Mouse (Mus musculus) heart, embryonic 13.5 days (tissue): Measurements from ENCODE around the gene Rab3a. TPM values are rescaled to one million over a fixed set of nuclear protein-coding genes. Genes with fewer than 3 reads are reported as not detected.
A peak's percentile ranks its signal among the peaks of the same experiment; 100 is the strongest.

Experiments used
- ATAC-seq: fragments of 200-750 bp; cut with Nextera tagmentation; 2 replicates; pipeline ENCODE4 v1.8.0; 2017; ENCODE audit warnings: moderate TSS enrichment; ENCODE audit not compliant: insufficient number of reproducible peaks, low FRiP score, low TSS enrichment; ENCODE audit errors: extremely low read depth
- H3K27ac ChIP-seq: fragments of 300-500 bp; sonication (generic); replicated peaks from 2 replicates; pipeline ENCODE4 v1.5.1; 2015; ENCODE audit warnings: moderate library complexity, mild to moderate bottlenecking, inconsistent platforms
- H3K27me3 ChIP-seq: fragments of 300-500 bp; sonication (generic); replicated peaks from 2 replicates; pipeline ENCODE4 v1.6.1; 2015; ENCODE audit warnings: mild to moderate bottlenecking, inconsistent platforms
- H3K36me3 ChIP-seq: fragments of 300-500 bp; sonication (generic); 2 replicates; pipeline ENCODE4 v1.6.1; 2015; ENCODE audit warnings: mild to moderate bottlenecking, inconsistent platforms
- H3K4me1 ChIP-seq: fragments of 300-500 bp; sonication (generic); 2 replicates; pipeline ENCODE4 v1.6.1; 2015; ENCODE audit warnings: inconsistent platforms
- H3K4me2 ChIP-seq: fragments of 300-500 bp; sonication (generic); 2 replicates; pipeline ENCODE4 v1.6.1; 2015; ENCODE audit warnings: inconsistent platforms, mild to moderate bottlenecking, moderate library complexity
- H3K4me3 ChIP-seq: fragments of 300-500 bp; sonication (generic); 2 replicates; pipeline ENCODE4 v1.5.1; 2015; ENCODE audit warnings: moderate library complexity, mild to moderate bottlenecking, inconsistent platforms
- H3K9ac ChIP-seq: fragments of 300-500 bp; sonication (generic); 2 replicates; pipeline ENCODE4 v1.6.1; 2015; ENCODE audit warnings: inconsistent platforms, mild to moderate bottlenecking, moderate library complexity
- H3K9me3 ChIP-seq: fragments of 300-500 bp; sonication (generic); 2 replicates; pipeline ENCODE4 v1.6.1; 2016; ENCODE audit warnings: inconsistent platforms
- WGBS: fragments of 180-500 bp; shearing (Covaris S2); methylation state at CpG from one replicate; pipeline ENCODE4 v1.1.7; 2015; ENCODE audit warnings: mixed read lengths; 5-methylcytosine and 5-hydroxymethylcytosine counted together
- polyA plus RNA-seq: library from polyadenylated mRNA; unstranded; fragments of >200 nt; fragmentation: Nextera tagmentation; extraction: Ambion mirVana; gene quantifications from 2 replicates; pipeline ENCODE4 v1.2.1, GENCODE M21; 2015

The Rab3a gene
- polyA plus RNA-seq, result 17.4 and 23.2 TPM in 2 replicates

DNA sequence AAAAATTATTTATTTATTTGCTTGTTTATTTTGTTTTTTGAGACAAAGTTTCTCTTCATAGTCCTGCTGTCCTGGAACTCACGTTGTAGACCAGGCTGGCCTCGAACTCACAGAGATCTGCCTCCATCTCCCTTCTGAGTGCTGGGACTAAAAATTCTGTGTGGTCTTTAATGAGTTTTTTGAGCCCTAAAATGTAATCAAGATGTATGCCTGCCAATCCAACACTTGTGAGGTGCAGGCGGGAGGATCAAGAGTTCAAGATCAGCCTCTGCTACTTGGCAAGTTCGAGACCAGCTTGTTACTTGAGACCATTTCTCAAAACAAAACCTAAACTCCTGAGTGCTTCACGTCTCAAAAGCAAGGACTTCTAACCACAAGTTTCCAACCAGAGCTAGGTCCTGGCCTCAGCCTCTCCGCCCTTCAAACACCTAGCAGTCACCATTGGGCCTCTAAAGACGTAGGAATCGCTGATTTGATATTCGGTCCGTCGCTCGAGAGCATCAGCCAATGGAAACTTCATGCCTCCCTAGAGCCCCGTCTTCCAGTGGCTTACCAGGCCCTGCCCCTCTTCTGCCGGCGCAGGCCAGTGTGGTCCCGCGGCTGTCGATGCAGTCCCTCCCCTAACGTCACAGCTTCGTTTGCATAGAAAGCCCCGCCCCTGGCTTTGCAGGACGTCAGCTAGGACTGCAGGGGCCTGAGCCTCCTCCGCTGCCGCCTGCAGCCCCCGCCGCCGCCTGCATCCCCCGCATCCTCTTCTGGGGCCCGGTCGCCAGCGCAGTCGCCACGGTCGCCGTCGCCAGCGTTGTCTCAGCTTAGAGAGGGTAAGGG lies at the start of gene Rab3a:
Gene Rab3a, plus strand, starts transcription at position 637 of the 828 bp plus-strand sequence.
- peaks cover 39% of the 10 kb centered on the region for H3K4me1 ChIP-seq
- peaks cover 30% of the 10 kb centered on the region for H3K36me3 ChIP-seq
- peak; percentile 93 for ATAC-seq
- WGBS, result 8% methylated on average over 37 of the region's 37 CpGs
- H3K4me3 ChIP-seq, result peak within 1 kb of the TSS; percentile 70
- peak within 1 kb of the TSS; percentile 98 for H3K4me2 ChIP-seq
- peak within 1 kb of the TSS; percentile 86 for H3K27ac ChIP-seq
- peaks cover 16% of the 10 kb centered on the region for H3K27me3 ChIP-seq
- no peaks in the 10 kb centered on the region for H3K9me3 ChIP-seq
- peak within 1 kb of the TSS; percentile 89 for H3K9ac ChIP-seq

DNA sequence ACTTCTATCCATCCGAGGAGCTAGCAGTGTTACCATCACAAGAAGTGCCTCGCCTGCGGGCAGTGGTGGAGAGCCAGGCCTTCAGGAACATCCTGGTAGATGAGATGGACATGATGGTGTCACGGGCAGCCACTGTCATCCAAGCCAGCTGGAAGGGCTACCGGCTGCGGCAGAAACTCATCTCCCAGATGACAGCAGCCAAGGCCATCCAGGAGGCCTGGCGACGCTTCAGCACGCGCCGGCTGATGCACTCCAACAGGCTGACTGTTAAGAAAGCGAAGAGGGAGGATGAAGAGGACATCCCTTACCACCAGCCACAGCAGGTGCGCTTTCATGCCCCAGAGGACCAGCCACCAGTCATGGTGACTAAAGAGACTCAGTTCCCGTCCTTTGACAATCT lies 46.2 kb upstream of the Rab3a start:
- Histone ChIP-seq H3K4me3 (no peak overlapping the region), H3K9ac (0 out of 2 replicates have a peak overlapping the region, but pooled peaks have one; percentile 47), H3K27me3 (0 out of 2 replicates have a peak, but pooled peaks cover 8% of the 10 kb centered on the region), H3K9me3 (no peaks in the 10 kb centered on the region), H3K36me3 (peaks cover 4% of the 10 kb centered on the region), H3K4me1 (0 out of 2 replicates have a peak, but pooled peaks cover under 1% of the 10 kb centered on the region), H3K4me2 (no peak overlapping the region), H3K27ac (no peak overlapping the region)
- WGBS, result 78% methylated on average over 14 of the region's 14 CpGs
- ATAC-seq, result no peak

DNA sequence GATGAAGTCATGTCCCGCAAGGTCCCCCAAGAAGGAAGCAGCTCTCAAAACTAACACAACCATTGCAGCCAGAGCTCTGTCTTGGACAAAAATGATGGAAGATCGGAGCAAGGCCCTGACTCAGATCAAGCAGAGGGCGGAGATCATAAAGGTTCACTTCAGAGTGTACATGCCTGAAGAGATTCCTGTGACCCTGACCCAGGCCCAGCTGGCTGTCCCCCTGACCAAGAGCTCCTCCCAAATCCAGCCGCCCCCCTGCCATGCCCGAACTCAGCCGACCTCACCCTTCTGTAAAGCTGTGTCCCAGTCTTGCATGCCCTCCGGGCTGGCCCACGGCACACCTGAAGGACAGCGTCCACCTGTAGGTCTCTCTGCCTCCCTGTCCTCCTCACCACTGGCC lies 44.7 kb upstream of the Rab3a start:
- Histone ChIP-seq H3K4me3 (no peak overlapping the region), H3K4me1 (no peaks in the 10 kb centered on the region), H3K36me3 (no peaks in the 10 kb centered on the region), H3K9me3 (no peaks in the 10 kb centered on the region), H3K27ac (no peak overlapping the region), H3K9ac (no peak overlapping the region), H3K27me3 (0 out of 2 replicates have a peak, but pooled peaks cover 13% of the 10 kb centered on the region), H3K4me2 (no peak overlapping the region)
- WGBS, result 82% methylated on average over 9 of the region's 9 CpGs
- ATAC-seq, result no peak; the same call in 1 of the 2 replicates

DNA sequence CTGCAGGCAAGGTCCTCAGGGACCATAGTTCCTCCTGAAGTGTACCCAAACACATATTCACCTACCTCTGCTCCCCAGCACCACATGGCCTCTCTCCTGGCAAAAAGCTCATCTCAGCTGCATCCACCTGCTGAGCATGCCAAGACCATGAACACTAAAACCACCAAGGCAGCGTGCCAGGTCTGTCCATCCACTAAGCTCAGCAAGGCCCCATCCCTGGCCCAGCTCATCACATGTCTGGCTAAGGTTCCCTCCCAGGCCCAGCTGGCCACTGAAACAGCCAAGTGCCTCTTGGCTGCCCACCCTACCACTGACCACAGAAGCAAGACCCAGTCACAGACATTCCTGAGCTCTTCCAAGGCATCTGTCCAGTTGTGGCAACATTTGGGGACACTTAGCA lies 44.2 kb upstream of the Rab3a start:
- 77% methylated on average over 1 of the region's 1 CpGs for WGBS
- Histone ChIP-seq H3K4me2 (no peak overlapping the region), H3K27me3 (0 out of 2 replicates have a peak, but pooled peaks cover 13% of the 10 kb centered on the region), H3K9ac (no peak overlapping the region), H3K27ac (no peak overlapping the region), H3K36me3 (no peaks in the 10 kb centered on the region), H3K4me3 (no peak overlapping the region), H3K4me1 (no peaks in the 10 kb centered on the region), H3K9me3 (no peaks in the 10 kb centered on the region)
- no peak for ATAC-seq

DNA sequence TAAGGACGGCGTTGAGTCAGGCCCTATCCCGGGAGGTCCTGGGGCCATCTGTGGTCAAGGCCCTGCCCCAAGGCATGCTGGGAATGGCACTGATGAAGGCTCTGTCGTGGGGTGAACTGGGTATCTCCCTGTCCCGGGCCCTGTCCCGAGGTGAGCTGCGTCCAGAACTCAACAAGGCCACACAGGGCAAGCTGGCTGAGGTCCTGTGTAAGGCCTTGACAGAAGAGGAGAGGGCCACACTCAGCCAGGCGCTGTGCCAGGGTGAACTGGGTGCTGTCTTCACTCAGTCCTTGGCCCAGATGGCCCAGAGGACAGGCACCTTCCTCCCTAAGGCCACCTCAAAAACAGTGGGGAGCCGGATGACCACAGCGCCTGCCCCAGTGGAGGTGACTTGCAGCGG lies 43.4 kb upstream of the Rab3a start:
- H3K4me1 ChIP-seq, result no peaks in the 10 kb centered on the region
- 77% methylated on average over 11 of the region's 11 CpGs for WGBS

DNA sequence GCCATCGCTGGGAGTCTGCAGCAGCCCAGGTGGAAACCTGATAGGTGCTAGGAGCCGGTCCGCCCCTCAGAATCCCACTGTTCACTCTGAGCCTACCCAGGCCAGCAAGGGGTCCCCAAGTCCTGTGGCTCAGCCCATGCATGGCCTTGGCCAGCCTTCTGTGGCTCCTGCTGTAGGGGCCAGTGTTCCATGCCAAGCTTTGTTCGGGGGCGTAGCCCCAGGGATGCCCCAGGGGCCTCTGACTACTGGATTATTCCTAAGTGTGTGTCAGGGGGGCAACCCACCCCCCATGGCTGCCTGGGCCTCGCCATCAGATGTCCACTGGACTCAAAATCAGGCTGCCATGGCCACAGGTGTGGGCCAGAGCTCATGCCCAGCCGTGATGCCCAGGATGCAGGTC lies 40.5 kb upstream of the Rab3a start:
- 75% methylated on average over 7 of the region's 7 CpGs for WGBS
- H3K4me2 ChIP-seq, result no peak overlapping the region
- H3K4me3 ChIP-seq, result no peak overlapping the region
- H3K27ac ChIP-seq, result no peak overlapping the region
- no peaks in the 10 kb centered on the region for H3K4me1 ChIP-seq
- H3K36me3 ChIP-seq, result no peaks in the 10 kb centered on the region
- H3K27me3 ChIP-seq, result peaks cover 39% of the 10 kb centered on the region
- H3K9me3 ChIP-seq, result no peaks in the 10 kb centered on the region
- H3K9ac ChIP-seq, result no peak overlapping the region
- ATAC-seq, result no peak

More for the DNA sequence above, 43.4 kb upstream of the Rab3a start:
- Histone ChIP-seq H3K9ac (no peak overlapping the region), H3K27ac (no peak overlapping the region), H3K4me3 (no peak overlapping the region), H3K36me3 (no peaks in the 10 kb centered on the region), H3K4me2 (no peak overlapping the region), H3K27me3 (0 out of 2 replicates have a peak, but pooled peaks cover 13% of the 10 kb centered on the region), H3K9me3 (no peaks in the 10 kb centered on the region)
- no peak for ATAC-seq

DNA sequence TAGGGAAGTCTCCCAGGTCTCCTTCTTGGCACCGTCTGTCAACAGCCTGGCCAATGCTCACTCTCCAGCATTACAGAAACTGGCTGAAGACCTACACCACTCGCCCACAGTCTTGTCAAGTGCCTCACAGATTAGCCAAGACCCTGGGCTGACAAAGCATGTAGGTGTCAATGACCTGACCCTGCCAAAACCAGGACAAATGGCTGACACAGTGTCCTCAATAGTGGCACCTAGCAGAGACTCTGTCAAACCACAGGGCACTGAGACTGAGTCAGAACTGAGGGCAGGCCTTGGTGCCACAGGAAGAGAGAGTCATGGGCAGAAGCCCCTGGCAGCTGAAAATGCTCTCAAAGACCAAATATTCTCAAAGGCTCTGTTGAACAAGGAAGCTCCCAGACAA lies 39.4 kb upstream of the Rab3a start:
- ATAC-seq, result no peak
- H3K9me3 ChIP-seq, result no peaks in the 10 kb centered on the region
- H3K27me3 ChIP-seq, result peaks cover 50% of the 10 kb centered on the region
- H3K4me1 ChIP-seq, result no peaks in the 10 kb centered on the region
- H3K4me3 ChIP-seq, result no peak overlapping the region
- H3K27ac ChIP-seq, result no peak overlapping the region
- no peaks in the 10 kb centered on the region for H3K36me3 ChIP-seq
- WGBS, result 42% methylated on average over 2 of the region's 2 CpGs
- no peak overlapping the region for H3K4me2 ChIP-seq
- H3K9ac ChIP-seq, result no peak overlapping the region

DNA sequence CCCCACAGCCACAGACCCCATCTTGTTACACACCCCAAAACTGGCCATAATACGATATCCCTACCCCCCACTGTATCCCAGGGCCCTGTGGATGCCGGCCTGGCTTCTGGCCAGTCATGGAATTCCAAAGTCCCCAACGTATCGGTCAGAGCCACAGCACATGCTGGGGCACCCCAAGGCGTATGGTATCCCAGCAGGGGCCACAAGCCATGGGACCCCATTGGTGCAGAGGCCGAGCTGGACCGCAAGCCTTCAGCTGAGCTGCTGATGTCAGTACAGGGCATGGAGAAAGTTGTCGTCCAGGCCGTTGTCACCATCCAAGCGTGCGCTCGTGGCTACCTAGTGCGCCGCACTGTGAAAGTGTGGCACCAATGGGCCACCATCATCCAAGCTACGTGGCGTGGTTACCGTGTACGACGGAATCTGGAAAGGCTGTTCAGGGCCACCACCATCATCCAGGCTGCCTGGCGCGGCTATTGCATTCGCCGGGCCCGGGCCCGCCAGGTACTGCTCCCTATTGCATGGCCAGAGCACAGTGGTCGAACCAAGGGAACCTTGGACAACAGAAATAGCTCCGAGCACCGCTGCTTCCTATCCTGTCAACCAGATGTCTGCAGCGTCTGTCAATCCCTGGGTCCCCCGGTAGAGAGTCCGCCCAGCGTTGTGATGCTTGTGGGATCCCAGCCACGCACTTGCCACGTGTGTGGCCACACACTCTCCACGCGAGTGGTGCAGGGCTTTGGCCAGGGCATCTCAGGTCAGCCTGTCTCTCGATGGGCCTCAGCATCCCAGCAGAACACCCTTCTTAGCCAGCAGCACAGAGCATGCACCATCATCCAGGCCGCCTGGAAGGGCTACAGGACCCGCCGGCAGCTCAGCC lies 37.7 kb upstream of the Rab3a start:
- H3K27ac ChIP-seq, result no peak overlapping the region
- WGBS, result 76% methylated on average over 40 of the region's 40 CpGs
- H3K36me3 ChIP-seq, result no peaks in the 10 kb centered on the region
- no peaks in the 10 kb centered on the region for H3K9me3 ChIP-seq
- peaks cover 54% of the 10 kb centered on the region for H3K27me3 ChIP-seq
- no peak overlapping the region for H3K4me2 ChIP-seq
- H3K9ac ChIP-seq, result no peak overlapping the region
- H3K4me1 ChIP-seq, result no peaks in the 10 kb centered on the region
- H3K4me3 ChIP-seq, result no peak overlapping the region
- no peak for ATAC-seq

DNA sequence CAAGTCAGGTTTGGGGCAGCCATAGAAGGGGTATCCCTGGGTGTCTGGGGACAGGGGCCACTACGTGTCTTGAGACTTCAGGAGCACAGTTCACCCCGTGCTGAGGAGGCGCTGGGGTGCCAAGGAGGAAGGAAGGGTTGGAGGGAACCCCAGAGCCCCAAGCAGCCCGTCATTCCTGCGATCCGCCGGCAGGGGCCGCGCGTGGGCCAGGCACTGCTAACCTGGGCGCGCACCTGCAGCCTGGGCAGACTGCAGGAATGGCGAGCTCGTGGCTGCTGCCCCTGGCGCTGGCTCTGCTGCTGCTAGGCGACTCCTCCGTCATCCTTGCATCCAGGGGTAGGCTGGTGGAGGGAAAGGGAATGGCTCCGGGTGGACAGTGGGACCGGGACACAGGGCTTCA lies 36.2 kb upstream of the Rab3a start, which contains the start of gene Gm3336:
Gene Gm3336, plus strand, starts transcription at position 247 of the 400 bp plus-strand sequence.
- WGBS, result 2% methylated on average over 19 of the region's 19 CpGs

DNA sequence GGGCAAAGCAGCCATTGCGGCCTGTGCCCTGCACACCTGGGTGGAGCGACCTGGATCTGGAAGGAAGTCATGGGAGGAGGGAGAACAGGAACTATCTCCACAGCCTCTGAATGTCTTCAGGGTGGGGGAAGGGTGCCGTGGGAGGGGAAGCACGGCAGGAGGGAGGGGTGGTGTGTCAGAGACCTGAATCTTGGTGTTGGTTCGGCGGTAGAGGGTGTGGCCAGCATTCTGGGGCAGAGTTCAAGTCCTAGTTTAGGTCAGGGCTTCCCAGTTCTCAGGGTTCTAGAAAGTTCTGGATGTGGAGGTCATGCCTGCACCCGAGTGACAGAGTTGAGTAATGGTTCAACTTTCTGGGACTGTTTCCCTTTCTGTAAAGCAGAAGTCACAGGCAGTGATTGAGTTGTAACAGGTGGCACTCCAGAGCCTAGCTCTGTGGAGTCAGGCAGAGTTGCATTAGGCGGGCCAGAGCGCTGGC lies 34.6 kb upstream of the Rab3a start:
- Histone ChIP-seq H3K4me2 (no peak overlapping the region), H3K27ac (no peak overlapping the region), H3K27me3 (peaks cover 60% of the 10 kb centered on the region), H3K9me3 (no peaks in the 10 kb centered on the region), H3K9ac (no peak overlapping the region), H3K4me3 (no peak overlapping the region), H3K4me1 (no peaks in the 10 kb centered on the region), H3K36me3 (no peaks in the 10 kb centered on the region)
- WGBS, result 42% methylated on average over 9 of the region's 9 CpGs
- ATAC-seq, result no peak

More for the DNA sequence above, 36.2 kb upstream of the Rab3a start, which contains the start of gene Gm3336:
- Histone ChIP-seq H3K27ac (no peak within 1 kb of the TSS), H3K4me3 (no peak within 1 kb of the TSS), H3K36me3 (no peaks in the 10 kb centered on the region), H3K27me3 (peaks cover 54% of the 10 kb centered on the region), H3K9me3 (no peaks in the 10 kb centered on the region), H3K9ac (no peak within 1 kb of the TSS), H3K4me1 (no peaks in the 10 kb centered on the region), H3K4me2 (no peak within 1 kb of the TSS)
- no peak for ATAC-seq

DNA sequence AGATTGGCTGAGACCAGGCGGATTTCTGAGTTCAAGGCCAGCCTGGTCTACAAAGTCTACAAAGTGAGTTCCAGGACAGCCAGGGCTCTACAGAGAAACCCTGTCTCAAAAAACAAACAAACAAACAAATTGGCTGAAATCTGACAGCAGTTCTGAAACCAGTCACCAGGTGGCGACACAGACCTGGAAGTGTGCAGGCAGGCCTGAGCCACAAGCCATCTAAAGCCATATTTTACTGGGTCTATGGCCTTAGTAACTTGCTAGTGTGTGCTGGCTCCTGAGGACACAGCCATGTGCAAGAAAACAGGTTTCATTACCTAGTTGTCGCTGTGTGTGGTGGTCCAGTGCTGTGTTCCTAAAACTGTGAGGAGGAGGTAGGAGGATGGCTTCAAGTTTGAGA lies 33.7 kb upstream of the Rab3a start:
- Histone ChIP-seq H3K4me2 (no peak overlapping the region), H3K9me3 (no peaks in the 10 kb centered on the region), H3K27me3 (peaks cover 64% of the 10 kb centered on the region), H3K9ac (no peak overlapping the region), H3K4me1 (no peaks in the 10 kb centered on the region), H3K27ac (no peak overlapping the region), H3K36me3 (no peaks in the 10 kb centered on the region), H3K4me3 (no peak overlapping the region)
- ATAC-seq, result no peak
- under 1% methylated on average over 3 of the region's 3 CpGs for WGBS
